Mouse (Mus musculus) brain, embryonic 14.5 days (tissue): Measurements from ENCODE around the gene Exoc8.

Experiments used
- CTCF ChIP-seq: fragments of 200-500 bp; IDR thresholded peaks from 2 replicates; pipeline ENCODE4 v1.5.1; 2012; ENCODE audit warnings: inconsistent platforms, mild to moderate bottlenecking, moderate library complexity, borderline replicate concordance; ENCODE audit not compliant: insufficient read depth, insufficient read length; ENCODE audit errors: extremely low read depth
- POLR2A ChIP-seq: fragments of 200-500 bp; IDR thresholded peaks from 2 replicates; pipeline ENCODE4 v1.6.1; 2012; ENCODE audit warnings: mild to moderate bottlenecking, inconsistent platforms, borderline replicate concordance; ENCODE audit not compliant: poor library complexity, insufficient read depth, insufficient read length, severe bottlenecking; ENCODE audit errors: extremely low read depth

DNA sequence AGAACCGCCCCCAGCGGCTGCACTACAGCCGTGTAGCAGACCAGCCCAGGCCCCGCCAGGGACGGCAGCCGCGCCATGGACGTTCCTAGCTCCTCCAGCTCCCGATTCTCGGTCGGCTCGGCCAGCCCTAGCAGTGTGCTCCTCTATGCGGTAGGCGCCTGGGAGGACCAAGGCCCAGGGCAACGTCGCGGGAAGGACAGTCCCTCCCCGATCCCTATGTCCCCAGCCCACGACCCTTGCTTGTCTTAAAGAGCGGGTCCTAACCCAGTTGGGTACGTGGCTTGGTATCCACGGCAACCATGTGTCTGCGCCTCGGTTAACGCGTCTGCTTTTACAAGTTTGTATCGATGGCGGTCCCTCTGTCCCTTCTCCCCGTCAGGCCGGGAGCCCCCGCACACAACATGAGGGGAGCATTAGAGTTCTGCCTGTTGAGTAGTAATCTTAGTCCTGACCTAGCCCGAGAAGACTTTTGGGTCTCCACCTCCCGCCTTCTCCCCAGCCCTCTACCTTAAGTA lies 34.3 kb downstream of the Exoc8 start:
- no peak for TF ChIP-seq CTCF
- TF ChIP-seq POLR2A = no peak
